Mouse (Mus musculus): ENCODE results near the gene Pm20d1.

Gene Pm20d1

DNA sequence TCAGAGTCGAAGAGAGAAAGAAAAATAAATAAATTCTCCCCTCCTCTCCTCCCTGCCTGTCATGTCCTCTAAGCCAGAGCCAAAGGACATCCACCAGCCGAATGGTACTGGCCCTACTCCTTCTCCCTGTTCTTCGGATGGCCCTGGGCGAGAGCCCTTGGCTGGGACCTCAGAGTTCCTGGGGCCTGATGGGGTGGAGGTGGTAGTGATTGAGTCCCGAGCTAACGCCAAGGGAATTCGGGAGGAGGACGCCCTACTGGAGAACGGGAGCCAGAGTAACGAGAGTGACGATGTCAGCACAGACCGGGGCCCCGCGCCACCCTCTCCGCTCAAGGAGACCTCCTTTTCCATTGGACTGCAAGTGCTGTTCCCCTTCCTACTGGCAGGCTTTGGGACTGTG lies 33.4 kb downstream of the Pm20d1 start:
- DNase-seq = no peak

DNA sequence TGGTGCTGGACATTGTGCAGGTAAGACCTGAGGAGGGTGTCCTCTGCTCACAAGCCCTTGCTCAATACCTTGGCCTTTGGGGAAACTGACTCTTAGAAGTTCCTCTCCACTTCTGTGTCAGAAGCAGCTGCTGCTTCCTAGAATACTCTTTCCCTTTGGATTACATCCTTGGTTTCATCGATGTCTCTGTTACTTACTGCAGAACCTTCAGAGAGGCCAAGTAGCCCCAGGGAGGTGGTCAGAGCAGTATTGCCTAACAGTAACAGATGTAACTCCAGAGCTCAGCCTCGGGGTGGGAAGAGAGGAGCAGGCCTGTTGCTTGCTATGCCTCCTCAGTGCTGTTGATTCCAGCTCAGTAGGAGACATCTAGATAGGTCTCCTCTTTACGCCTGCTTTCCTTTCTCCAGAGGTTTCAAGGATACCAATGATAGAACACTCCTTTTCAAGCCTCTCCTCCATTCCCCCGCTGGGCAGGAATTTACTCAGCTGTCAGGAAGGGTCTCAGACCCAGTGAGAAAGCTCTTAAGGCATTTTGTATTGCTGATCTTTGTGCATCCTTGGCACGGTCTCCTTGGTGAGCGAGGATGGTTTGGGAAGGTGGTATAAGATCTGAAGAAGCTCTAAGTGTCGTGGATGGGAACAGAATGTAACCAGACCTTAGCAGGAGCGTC lies 33.9 kb downstream of the Pm20d1 start:
- no peak for DNase-seq

GRCm38 (mm10) chr1:131837035-131837434 lies 39.9 kb downstream of the Pm20d1 start:
- no peak for DNase-seq

DNA sequence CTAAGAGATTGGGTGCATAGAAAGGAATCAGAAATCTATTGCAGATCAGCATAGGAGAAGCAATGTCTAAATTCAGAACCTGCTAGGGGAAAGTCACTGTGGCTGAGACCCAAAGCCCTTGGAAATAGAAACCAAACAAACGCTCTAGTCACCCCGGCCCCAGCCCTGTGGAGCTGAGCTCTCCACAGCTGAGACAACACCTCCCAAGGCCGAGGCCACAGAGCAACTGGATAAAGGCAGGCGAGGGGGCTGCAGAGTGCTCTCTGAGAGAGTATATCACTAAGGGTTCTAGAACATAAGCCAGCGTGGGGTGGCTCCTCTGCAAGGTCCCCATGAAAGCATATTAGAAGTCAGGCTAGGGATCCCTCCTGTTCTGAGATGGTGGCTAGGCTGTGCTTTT lies 41.4 kb downstream of the Pm20d1 start:
- DNase-seq = no peak

DNA sequence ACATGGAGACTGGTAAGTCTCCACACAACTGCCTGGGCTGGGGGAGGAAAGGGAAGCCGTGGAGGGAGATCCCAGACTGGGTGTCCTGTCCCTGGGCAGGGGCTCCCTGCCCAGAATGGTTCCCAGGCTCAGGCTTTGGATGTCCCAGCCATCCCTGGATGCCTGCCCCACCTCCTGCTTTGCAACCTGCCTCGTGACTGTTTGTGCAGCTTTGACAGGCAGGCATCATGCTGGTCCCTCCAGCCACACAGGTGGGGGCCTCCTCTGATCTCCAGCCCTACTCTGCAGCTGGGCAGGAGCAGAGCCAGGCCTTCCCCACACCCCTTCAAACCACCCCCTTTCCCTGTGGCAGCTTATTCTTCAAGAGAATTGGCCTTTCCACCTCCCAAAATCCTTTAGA lies 42.1 kb downstream of the Pm20d1 start:
- DNase-seq = no peak

DNA sequence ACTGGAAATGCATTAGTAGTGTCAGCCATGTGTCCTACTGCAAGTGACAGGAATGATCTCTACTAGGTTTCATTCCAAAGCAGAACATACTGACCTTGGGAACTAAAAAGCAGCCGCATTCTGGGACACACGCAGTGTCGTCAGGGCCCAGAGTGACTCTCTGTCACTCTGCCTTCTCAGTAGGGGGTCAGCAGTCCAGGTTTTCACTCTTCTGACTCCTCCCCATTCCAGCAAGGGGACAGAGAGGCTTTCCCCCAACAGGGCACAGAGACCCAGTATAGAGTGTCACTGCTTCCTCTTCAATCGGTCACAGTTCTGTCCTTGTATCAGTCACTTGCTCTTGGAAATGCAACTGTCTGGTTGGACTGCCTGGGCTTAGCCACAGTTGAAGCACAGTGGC lies 45.0 kb downstream of the Pm20d1 start:
- no peak for DNase-seq

GRCm38 (mm10) chr1:131843758-131844157 lies 46.6 kb downstream of the Pm20d1 start:
- no peak for DNase-seq

- DNase-seq = peak in 1 of 2 experiments; percentile 26
These were observed 47.7 kb downstream of the Pm20d1 start for GRCm38 (mm10) chr1:131844883-131845282.

- peak; percentile 66 to 67 for DNase-seq
These were observed 49.1 kb downstream of the Pm20d1 start for GRCm38 (mm10) chr1:131846255-131846654.

- DNase-seq = no peak
These were observed 64.6 kb downstream of the Pm20d1 start for GRCm38 (mm10) chr1:131861811-131862210.

- no peak for DNase-seq
These were observed 68.4 kb downstream of the Pm20d1 start for GRCm38 (mm10) chr1:131865596-131865995.

- no peak for DNase-seq
These were observed 69.3 kb downstream of the Pm20d1 start for GRCm38 (mm10) chr1:131866304-131866999.

- peak; percentile 93 to 95 for DNase-seq
These were observed 70.1 kb downstream of the Pm20d1 start, which contains the start of gene Rab29 for GRCm38 (mm10) chr1:131867093-131867945. Gene Rab29 (plus strand): TSS chr1:131867224.

DNA sequence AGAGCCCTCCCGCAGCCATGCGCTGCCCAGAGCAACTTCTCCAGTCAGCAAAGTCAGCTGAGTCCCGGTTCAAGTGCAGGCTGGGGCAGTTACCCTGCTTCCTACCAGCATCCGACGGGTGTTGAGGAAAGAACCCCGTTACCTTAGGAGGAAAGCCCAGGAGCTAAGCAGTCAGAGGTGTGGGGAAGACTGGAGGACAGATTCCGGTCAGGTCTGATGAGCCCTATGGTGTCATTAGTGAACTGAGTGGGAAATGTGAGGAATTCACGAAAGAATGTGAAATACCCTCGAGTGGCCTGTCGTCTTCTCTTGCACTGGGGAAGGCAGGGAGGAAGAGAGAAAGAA lies 70.7 kb downstream of the Pm20d1 start:
- peak; percentile 14 to 15 for DNase-seq

- no peak for DNase-seq
These were observed 72.4 kb downstream of the Pm20d1 start for GRCm38 (mm10) chr1:131869561-131869960.
